Mouse (Mus musculus) midbrain, embryonic 12.5 days (tissue): Measurements from ENCODE around the gene Cldn10. TPM values are rescaled to one million over a fixed set of nuclear protein-coding genes. Genes with fewer than 3 reads are reported as not detected.

ENCODE experiments used
- ATAC-seq: fragments of 200-750 bp; cut with Nextera tagmentation; 2 replicates; pipeline ENCODE4 v1.8.0; 2017; ENCODE audit warnings: low read depth, moderate TSS enrichment, moderate library complexity; ENCODE audit not compliant: low FRiP score
- H3K27ac ChIP-seq: fragments of 300-500 bp; sonication (generic); replicated peaks from 2 replicates; pipeline ENCODE4 v1.5.1; 2016; ENCODE audit warnings: mild to moderate bottlenecking
- H3K27me3 ChIP-seq: fragments of 300-500 bp; sonication (generic); 2 replicates; pipeline ENCODE4 v1.6.1; 2016; ENCODE audit warnings: mild to moderate bottlenecking
- H3K36me3 ChIP-seq: fragments of 300-500 bp; sonication (generic); 2 replicates; pipeline ENCODE4 v1.6.1; 2016
- H3K4me1 ChIP-seq: fragments of 300-500 bp; sonication (generic); 2 replicates; pipeline ENCODE4 v1.6.1; 2016
- H3K4me2 ChIP-seq: fragments of 300-500 bp; sonication (generic); replicated peaks from 2 replicates; pipeline ENCODE4 v1.6.1; 2016; ENCODE audit warnings: mild to moderate bottlenecking, moderate library complexity
- H3K4me3 ChIP-seq: fragments of 300-500 bp; sonication (generic); 2 replicates; pipeline ENCODE4 v1.5.1; 2016; ENCODE audit warnings: mild to moderate bottlenecking
- H3K9ac ChIP-seq: fragments of 300-500 bp; sonication (generic); replicated peaks from 2 replicates; pipeline ENCODE4 v1.6.1; 2016; ENCODE audit warnings: mild to moderate bottlenecking, moderate library complexity
- H3K9me3 ChIP-seq: fragments of 300-500 bp; sonication (generic); 2 replicates; pipeline ENCODE4 v1.6.1; 2016; ENCODE audit warnings: mild to moderate bottlenecking
- WGBS: fragments of 180-500 bp; shearing (Covaris S2); methylation state at CpG from one replicate; pipeline ENCODE4 v1.1.7; 2016; 5-methylcytosine and 5-hydroxymethylcytosine counted together
- polyA plus RNA-seq: library from polyadenylated mRNA; unstranded; fragments of >200 nt; fragmentation: Nextera tagmentation; extraction: Ambion mirVana; gene quantifications from 2 replicates; pipeline ENCODE4 v1.2.1, GENCODE M21; 2016

Gene Cldn10
- polyA plus RNA-seq, 1 experiment from 2014 or later = 0.85 TPM

DNA sequence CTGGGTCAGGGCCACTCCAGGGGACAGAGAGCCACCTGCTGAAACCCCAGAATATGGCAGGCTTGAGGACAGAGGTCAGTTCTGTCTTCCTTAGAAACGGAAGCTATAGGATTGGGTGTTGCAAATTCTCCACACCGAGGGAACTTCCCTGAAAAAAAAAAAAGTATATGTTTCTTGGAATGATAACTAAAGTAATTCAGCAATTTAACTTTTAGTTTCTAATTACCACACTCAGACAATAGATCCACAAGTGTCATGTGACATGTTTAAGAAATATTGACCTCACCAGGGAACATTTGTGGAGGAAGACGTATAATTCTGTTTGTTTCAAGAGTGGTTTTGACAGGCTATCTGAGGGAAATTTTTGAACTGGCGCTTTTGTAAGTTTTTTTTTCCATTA lies 43.9 kb downstream of the Cldn10 start:
- H3K27ac ChIP-seq = no peak overlapping the region
- peaks cover 6% of the 10 kb centered on the region for H3K4me1 ChIP-seq
- H3K4me3 ChIP-seq = no peak overlapping the region
- no peak overlapping the region for H3K4me2 ChIP-seq
- no peak for ATAC-seq
- H3K9ac ChIP-seq = no peak overlapping the region
- no peaks in the 10 kb centered on the region for H3K36me3 ChIP-seq
- WGBS = 80% methylated on average over 4 of the region's 4 CpGs
- H3K27me3 ChIP-seq = no peaks in the 10 kb centered on the region
- H3K9me3 ChIP-seq = no peaks in the 10 kb centered on the region

GRCm38 (mm10) chr14:118833241-118833640 lies 45.5 kb downstream of the Cldn10 start:
- Histone ChIP-seq H3K4me3 (no peak overlapping the region), H3K4me2 (no peak overlapping the region), H3K9ac (no peak overlapping the region), H3K27ac (no peak overlapping the region), H3K27me3 (no peaks in the 10 kb centered on the region), H3K9me3 (no peaks in the 10 kb centered on the region), H3K4me1 (peaks cover 6% of the 10 kb centered on the region; the same call in 1 of the 2 replicates), H3K36me3 (no peaks in the 10 kb centered on the region)
- no peak for ATAC-seq
- WGBS = 79% methylated on average over 6 of the region's 6 CpGs

GRCm38 (mm10) chr14:118834313-118834712 lies 46.6 kb downstream of the Cldn10 start:
- ATAC-seq = no peak

DNA sequence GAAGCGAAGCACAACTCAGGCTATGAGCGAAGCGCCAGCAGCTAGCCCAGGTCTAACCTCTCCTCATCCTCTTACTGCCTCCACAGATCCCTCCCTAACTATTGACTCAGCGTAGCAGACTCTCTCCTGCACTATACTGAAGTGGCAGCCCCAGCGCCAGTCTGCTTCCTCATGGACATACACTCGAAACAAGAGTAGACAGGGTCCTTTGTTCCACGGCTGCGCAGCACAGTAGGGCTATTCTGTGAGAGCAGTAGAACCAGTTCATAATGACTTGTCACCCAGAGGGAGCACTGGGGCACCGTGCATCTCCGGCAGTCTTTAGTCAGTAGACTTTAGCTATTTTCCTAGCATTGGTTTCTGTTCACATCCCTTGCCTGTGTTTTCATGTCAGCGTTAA lies 48.4 kb downstream of the Cldn10 start:
- 0 out of 2 replicates have a peak, but pooled peaks cover 7% of the 10 kb centered on the region for H3K27me3 ChIP-seq
- 89% methylated on average over 11 of the region's 11 CpGs for WGBS
- no peak overlapping the region for H3K27ac ChIP-seq
- no peak overlapping the region for H3K9ac ChIP-seq
- H3K4me3 ChIP-seq = no peak overlapping the region
- ATAC-seq = no peak
- H3K4me2 ChIP-seq = no peak overlapping the region
- no peaks in the 10 kb centered on the region for H3K36me3 ChIP-seq
- H3K4me1 ChIP-seq = peaks cover 6% of the 10 kb centered on the region; the same call in 1 of the 2 replicates
- H3K9me3 ChIP-seq = no peaks in the 10 kb centered on the region

More at GRCm38 (mm10) chr14:118834313-118834712, 46.6 kb downstream of the Cldn10 start:
- H3K9ac ChIP-seq = no peak overlapping the region
- H3K9me3 ChIP-seq = no peaks in the 10 kb centered on the region
- H3K4me1 ChIP-seq = peaks cover 6% of the 10 kb centered on the region; the same call in 1 of the 2 replicates
- 14% methylated on average over 7 of the region's 7 CpGs for WGBS
- H3K4me3 ChIP-seq = no peak overlapping the region
- no peaks in the 10 kb centered on the region for H3K27me3 ChIP-seq
- no peaks in the 10 kb centered on the region for H3K36me3 ChIP-seq
- no peak overlapping the region for H3K4me2 ChIP-seq
- H3K27ac ChIP-seq = no peak overlapping the region

- Histone ChIP-seq H3K27ac (no peak overlapping the region), H3K9me3 (no peaks in the 10 kb centered on the region), H3K36me3 (no peaks in the 10 kb centered on the region), H3K4me2 (no peak overlapping the region), H3K27me3 (0 out of 2 replicates have a peak, but pooled peaks cover 7% of the 10 kb centered on the region), H3K4me3 (no peak overlapping the region), H3K4me1 (peaks cover 6% of the 10 kb centered on the region; the same call in 1 of the 2 replicates), H3K9ac (no peak overlapping the region)
- WGBS = 92% methylated on average over 7 of the region's 7 CpGs
- no peak for ATAC-seq
Observed at GRCm38 (mm10) chr14:118836754-118837153, 49.0 kb downstream of the Cldn10 start.

DNA sequence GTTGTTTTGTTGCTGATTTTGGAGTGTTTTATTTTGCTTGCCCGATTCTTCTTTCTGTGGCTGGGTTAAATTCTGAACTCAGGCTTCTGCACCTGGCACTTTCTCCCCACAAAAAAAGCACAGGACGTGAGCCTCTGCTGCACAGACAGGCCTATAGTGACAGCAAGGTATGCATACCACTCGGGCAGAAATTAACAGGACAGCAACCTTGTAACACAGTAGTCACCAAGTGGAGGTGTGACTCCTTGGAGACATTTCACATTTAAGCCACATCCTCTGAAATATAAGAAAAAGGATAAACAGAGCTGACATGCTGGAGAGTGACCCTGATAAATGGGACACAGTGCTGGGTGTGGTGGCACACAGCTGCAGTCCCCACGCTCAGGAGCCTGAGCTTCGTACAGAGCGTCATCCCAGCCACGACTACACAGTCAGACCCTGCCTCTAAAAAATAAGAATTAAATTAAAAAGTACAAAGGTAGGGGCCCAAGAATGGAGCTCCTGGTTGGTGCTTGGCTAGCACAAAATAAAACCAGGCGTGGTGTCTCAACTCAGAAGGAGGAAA lies 50.9 kb downstream of the Cldn10 start:
- Histone ChIP-seq H3K9ac (no peak overlapping the region), H3K4me2 (no peak overlapping the region), H3K4me1 (peaks cover 6% of the 10 kb centered on the region; the same call in 1 of the 2 replicates), H3K27me3 (0 out of 2 replicates have a peak, but pooled peaks cover 7% of the 10 kb centered on the region), H3K36me3 (no peaks in the 10 kb centered on the region), H3K4me3 (no peak overlapping the region), H3K27ac (no peak overlapping the region), H3K9me3 (no peaks in the 10 kb centered on the region)
- ATAC-seq = no peak
- 78% methylated on average over 8 of the region's 8 CpGs for WGBS

DNA sequence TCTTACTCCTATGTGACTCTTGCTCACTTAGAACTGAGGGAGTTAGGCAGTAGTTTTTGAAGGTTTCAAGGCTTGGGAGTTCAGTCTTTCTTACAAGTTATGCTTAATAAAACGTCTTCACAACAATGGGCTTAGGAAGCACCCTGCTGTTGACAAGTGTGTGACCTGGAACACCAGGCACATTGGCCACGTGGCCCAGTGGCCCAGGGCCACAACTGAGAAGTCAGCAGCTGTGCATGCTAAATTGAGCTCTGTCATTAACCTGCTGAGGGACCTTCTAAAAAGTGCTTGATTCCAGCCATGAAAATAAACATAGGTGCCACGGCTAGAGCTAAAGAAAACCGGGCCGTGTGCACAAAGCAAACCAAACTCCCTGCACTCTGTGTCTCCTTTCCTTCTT lies 51.7 kb downstream of the Cldn10 start:
- Histone ChIP-seq H3K4me3 (no peak overlapping the region), H3K4me1 (peaks cover 2% of the 10 kb centered on the region; the same call in 1 of the 2 replicates), H3K9ac (no peak overlapping the region), H3K27me3 (0 out of 2 replicates have a peak, but pooled peaks cover 7% of the 10 kb centered on the region), H3K4me2 (no peak overlapping the region), H3K9me3 (no peaks in the 10 kb centered on the region), H3K27ac (no peak overlapping the region), H3K36me3 (no peaks in the 10 kb centered on the region)
- 52% methylated on average over 5 of the region's 5 CpGs for WGBS
- no peak for ATAC-seq

- Histone ChIP-seq H3K9ac (no peak overlapping the region), H3K4me3 (no peak overlapping the region), H3K4me1 (no peaks in the 10 kb centered on the region), H3K27ac (no peak overlapping the region), H3K9me3 (no peaks in the 10 kb centered on the region), H3K36me3 (no peaks in the 10 kb centered on the region), H3K4me2 (no peak overlapping the region), H3K27me3 (0 out of 2 replicates have a peak, but pooled peaks cover 7% of the 10 kb centered on the region)
- 93% methylated on average over 1 of the region's 1 CpGs for WGBS
- peak; percentile 27; the same call in 1 of the 2 replicates for ATAC-seq
Observed at GRCm38 (mm10) chr14:118840027-118840426, 52.3 kb downstream of the Cldn10 start.

DNA sequence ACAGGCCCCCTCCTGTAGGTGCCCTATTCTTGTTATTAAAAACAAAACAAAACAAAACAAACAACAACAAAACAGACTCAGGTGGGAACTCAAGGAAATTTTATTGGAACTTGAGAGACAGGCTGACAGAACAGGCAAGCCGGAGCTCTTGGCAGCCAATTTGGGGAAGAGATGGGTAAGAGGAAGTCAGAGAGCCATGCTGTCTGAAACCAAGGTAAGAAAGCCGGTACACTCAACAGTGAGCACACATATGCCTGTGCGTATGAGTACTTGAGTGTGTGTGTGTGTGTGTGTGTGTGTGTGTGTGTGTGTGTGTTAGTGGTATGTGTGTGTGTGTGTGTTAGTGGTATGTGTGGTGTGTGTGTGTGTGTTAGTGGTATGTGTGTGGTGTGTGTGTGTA lies 54.6 kb downstream of the Cldn10 start:
- 89% methylated on average over 3 of the region's 3 CpGs for WGBS
- no peak overlapping the region for H3K4me2 ChIP-seq
- H3K9ac ChIP-seq = no peak overlapping the region
- no peaks in the 10 kb centered on the region for H3K36me3 ChIP-seq
- no peak for ATAC-seq
- H3K9me3 ChIP-seq = no peaks in the 10 kb centered on the region
- H3K27me3 ChIP-seq = 0 out of 2 replicates have a peak, but pooled peaks cover 7% of the 10 kb centered on the region
- no peak overlapping the region for H3K27ac ChIP-seq
- no peaks in the 10 kb centered on the region for H3K4me1 ChIP-seq
- H3K4me3 ChIP-seq = no peak overlapping the region

DNA sequence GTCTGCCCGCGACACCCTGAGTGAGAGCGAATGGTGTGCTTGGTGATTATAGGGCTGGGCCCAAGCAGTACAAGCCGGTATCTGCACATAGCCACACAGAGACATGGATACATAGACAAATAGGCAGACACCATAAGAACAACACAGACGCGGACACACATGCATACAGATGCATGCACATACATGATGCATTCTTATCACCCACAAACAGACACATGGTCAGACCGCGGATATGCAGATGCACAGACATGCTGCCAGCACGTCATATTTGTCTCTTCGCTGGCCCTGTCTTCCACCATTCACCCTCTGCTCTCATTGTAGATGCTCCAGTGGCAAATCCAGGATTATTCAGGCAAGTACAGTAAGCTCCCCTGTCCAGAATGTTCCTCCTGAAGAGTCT lies 59.1 kb downstream of the Cldn10 start:
- no peaks in the 10 kb centered on the region for H3K9me3 ChIP-seq
- no peaks in the 10 kb centered on the region; the same call in 1 of the 2 replicates for H3K27me3 ChIP-seq
- H3K4me2 ChIP-seq = no peak overlapping the region
- no peaks in the 10 kb centered on the region for H3K36me3 ChIP-seq
- H3K4me1 ChIP-seq = no peaks in the 10 kb centered on the region
- H3K9ac ChIP-seq = no peak overlapping the region
- no peak overlapping the region for H3K27ac ChIP-seq
- H3K4me3 ChIP-seq = no peak overlapping the region
- 93% methylated on average over 10 of the region's 10 CpGs for WGBS
- no peak for ATAC-seq

GRCm38 (mm10) chr14:118848171-118848570 lies 60.5 kb downstream of the Cldn10 start:
- H3K9me3 ChIP-seq = no peaks in the 10 kb centered on the region
- H3K27ac ChIP-seq = no peak overlapping the region
- no peak overlapping the region for H3K4me3 ChIP-seq
- no peak overlapping the region for H3K4me2 ChIP-seq
- H3K36me3 ChIP-seq = no peaks in the 10 kb centered on the region
- no peak for ATAC-seq
- no peaks in the 10 kb centered on the region for H3K4me1 ChIP-seq
- H3K9ac ChIP-seq = no peak overlapping the region
- peaks cover 8% of the 10 kb centered on the region for H3K27me3 ChIP-seq
- 85% methylated on average over 7 of the region's 7 CpGs for WGBS

GRCm38 (mm10) chr14:118850011-118850695 lies 62.4 kb downstream of the Cldn10 start:
- no peak for ATAC-seq
- no peaks in the 10 kb centered on the region for H3K36me3 ChIP-seq
- no peak overlapping the region for H3K4me3 ChIP-seq
- H3K4me1 ChIP-seq = peaks cover 12% of the 10 kb centered on the region; the same call in 1 of the 2 replicates
- H3K9ac ChIP-seq = no peak overlapping the region
- no peak overlapping the region for H3K27ac ChIP-seq
- H3K9me3 ChIP-seq = no peaks in the 10 kb centered on the region
- peaks cover 28% of the 10 kb centered on the region for H3K27me3 ChIP-seq
- H3K4me2 ChIP-seq = no peak overlapping the region
- WGBS = 86% methylated on average over 11 of the region's 11 CpGs
